Mouse (Mus musculus): ENCODE data around the gene Mmp15. TPM values are rescaled to one million over a fixed set of nuclear protein-coding genes. Genes with fewer than 3 reads are reported as not detected.

The Mmp15 gene
- polyA plus RNA-seq, 1 experiment from 2014 or later, result 24.6 TPM

DNA sequence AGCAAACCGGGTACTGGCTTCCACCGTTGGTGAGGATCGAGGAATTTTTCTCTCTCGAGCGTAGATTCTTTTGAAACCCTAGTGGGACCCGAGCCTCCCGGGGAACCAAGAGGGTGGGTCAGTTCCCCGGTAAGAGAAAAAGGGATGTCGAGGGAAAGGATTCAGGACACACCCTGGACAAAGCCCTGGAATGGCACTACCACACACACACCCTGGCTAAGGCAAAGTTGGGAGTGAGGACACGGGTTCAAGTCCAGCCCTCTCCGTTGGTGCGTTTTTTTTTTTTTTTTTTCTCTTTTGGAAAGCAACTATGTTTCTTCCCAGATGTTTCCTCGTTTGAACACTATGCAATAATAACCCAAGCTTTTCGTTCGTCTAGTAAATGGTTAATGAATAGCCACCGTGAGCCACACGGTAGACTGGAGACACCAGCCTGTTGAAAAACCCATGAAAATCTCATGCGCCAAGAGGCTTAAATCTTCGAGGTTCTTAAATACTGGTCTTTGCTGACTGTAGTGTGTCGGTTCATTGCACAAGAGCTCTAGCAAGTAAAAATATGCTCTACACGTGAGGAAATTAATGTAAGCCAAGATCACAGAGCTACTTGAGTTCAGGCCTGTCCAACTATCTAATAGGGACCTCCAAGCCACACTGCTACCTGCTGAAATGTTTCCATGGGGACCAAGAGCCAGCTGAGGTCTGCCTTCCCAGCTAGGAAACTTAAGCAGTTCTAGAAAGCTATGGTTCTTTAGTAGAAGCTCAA is 19.4 kb upstream of the Mmp15 start:
- WGBS, result 27% methylated on average over 21 of the region's 21 CpGs
- no peak for ATAC-seq (ENCODE audit: low FRiP score)

GRCm38 (mm10) chr8:95335706-95336105 is 16.4 kb upstream of the Mmp15 start:
- Histone ChIP-seq H3K27ac (no peak overlapping the region), H3K9me3 (ENCODE audit: control insufficient read depth, low read length) (no peaks in the 10 kb centered on the region), H3K4me1 (replicated peaks; ENCODE audit: control insufficient read depth, insufficient read depth, low read length) (peaks cover 4% of the 10 kb centered on the region), H3K36me3 (replicated peaks; ENCODE audit: control insufficient read depth, insufficient read depth) (peaks cover 47% of the 10 kb centered on the region), H3K4me2 (replicated peaks) (no peak overlapping the region), H3K27me3 (ENCODE audit: control insufficient read depth, insufficient read depth, low read length) (no peaks in the 10 kb centered on the region), H3K4me3 (replicated peaks; ENCODE audit: low read length) (no peak overlapping the region), H3K9ac (no peak overlapping the region)
- no peak for ATAC-seq (ENCODE audit: low FRiP score)
- WGBS, result 85% methylated on average over 1 of the region's 1 CpGs
- no peak for DNase-seq (ENCODE audit: low spot score)

More for the DNA sequence above, 19.4 kb upstream of the Mmp15 start:
- no peak for DNase-seq (ENCODE audit: low spot score)
- Histone ChIP-seq H3K27me3 (ENCODE audit: control insufficient read depth, insufficient read depth, low read length) (no peaks in the 10 kb centered on the region), H3K4me3 (replicated peaks; ENCODE audit: low read length) (peak overlapping the region; percentile 73), H3K36me3 (replicated peaks; ENCODE audit: control insufficient read depth, insufficient read depth) (peaks cover 43% of the 10 kb centered on the region), H3K9ac (peak overlapping the region; percentile 88), H3K4me2 (replicated peaks) (peak overlapping the region; percentile 72), H3K4me1 (replicated peaks; ENCODE audit: control insufficient read depth, insufficient read depth, low read length) (peaks cover 17% of the 10 kb centered on the region), H3K27ac (peak overlapping the region; percentile 96), H3K9me3 (ENCODE audit: control insufficient read depth, low read length) (no peaks in the 10 kb centered on the region)

DNA sequence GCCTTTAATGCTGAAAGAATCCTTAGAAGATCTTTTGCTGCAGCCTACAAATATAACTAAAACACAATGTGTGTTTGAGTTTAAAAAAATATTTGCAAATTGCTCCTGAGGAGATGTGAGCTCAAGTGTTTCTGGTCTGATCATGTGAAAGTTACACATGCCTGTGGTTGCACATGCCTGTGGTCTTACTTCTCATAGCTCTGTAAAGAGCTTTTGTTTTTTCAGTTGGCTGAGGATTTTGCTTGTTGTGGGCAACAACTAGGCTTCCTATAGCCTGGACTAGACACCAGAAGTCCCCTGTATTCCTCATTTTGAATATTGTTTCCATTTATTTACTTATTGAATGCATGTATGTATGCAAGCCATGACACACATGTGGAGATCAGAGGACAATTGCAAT is 15.7 kb upstream of the Mmp15 start:
- no peak overlapping the region for H3K9ac ChIP-seq
- H3K4me1 ChIP-seq (replicated peaks; ENCODE audit: control insufficient read depth, insufficient read depth, low read length), result peaks cover 3% of the 10 kb centered on the region; the same call in 1 of the 2 replicates
- H3K4me3 ChIP-seq (replicated peaks; ENCODE audit: low read length), result no peak overlapping the region
- no peak for ATAC-seq (ENCODE audit: low FRiP score)
- H3K4me2 ChIP-seq (replicated peaks), result no peak overlapping the region
- H3K36me3 ChIP-seq (replicated peaks; ENCODE audit: control insufficient read depth, insufficient read depth), result peaks cover 52% of the 10 kb centered on the region
- DNase-seq (ENCODE audit: low spot score), result no peak
- no peaks in the 10 kb centered on the region for H3K27me3 ChIP-seq (ENCODE audit: control insufficient read depth, insufficient read depth, low read length)
- H3K27ac ChIP-seq, result no peak overlapping the region
- H3K9me3 ChIP-seq (ENCODE audit: control insufficient read depth, low read length), result no peaks in the 10 kb centered on the region

DNA sequence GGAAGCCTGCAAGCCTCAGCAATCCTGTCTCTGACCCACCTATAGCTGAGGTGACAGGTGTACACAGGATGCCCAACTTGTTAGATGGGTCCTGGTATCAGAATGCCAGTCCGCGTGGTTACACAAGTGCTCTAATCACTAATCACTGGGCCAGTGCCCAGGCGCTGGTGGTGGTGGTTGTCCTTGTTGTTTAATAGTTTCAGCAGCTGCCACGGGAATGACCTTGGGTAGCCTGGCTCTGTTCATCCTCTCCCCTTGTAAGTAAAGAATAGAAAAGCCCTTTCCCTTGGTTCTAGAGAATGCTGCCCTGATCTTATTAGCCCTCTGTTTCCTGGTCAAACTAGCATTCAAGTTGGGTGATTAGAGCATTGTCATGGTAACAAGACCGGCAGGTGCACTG is 10.3 kb upstream of the Mmp15 start:
- no peak overlapping the region for H3K4me3 ChIP-seq (replicated peaks; ENCODE audit: low read length)
- H3K9me3 ChIP-seq (ENCODE audit: control insufficient read depth, low read length), result no peaks in the 10 kb centered on the region
- no peaks in the 10 kb centered on the region for H3K27me3 ChIP-seq (ENCODE audit: control insufficient read depth, insufficient read depth, low read length)
- no peak overlapping the region for H3K9ac ChIP-seq
- WGBS, result 64% methylated on average over 5 of the region's 5 CpGs
- ATAC-seq (ENCODE audit: low FRiP score) (no peak), DNase-seq (ENCODE audit: low spot score) (no peak)
- H3K27ac ChIP-seq, result no peak overlapping the region
- no peak overlapping the region for H3K4me2 ChIP-seq (replicated peaks)
- peaks cover 81% of the 10 kb centered on the region for H3K36me3 ChIP-seq (replicated peaks; ENCODE audit: control insufficient read depth, insufficient read depth)
- no peaks in the 10 kb centered on the region for H3K4me1 ChIP-seq (replicated peaks; ENCODE audit: control insufficient read depth, insufficient read depth, low read length)

DNA sequence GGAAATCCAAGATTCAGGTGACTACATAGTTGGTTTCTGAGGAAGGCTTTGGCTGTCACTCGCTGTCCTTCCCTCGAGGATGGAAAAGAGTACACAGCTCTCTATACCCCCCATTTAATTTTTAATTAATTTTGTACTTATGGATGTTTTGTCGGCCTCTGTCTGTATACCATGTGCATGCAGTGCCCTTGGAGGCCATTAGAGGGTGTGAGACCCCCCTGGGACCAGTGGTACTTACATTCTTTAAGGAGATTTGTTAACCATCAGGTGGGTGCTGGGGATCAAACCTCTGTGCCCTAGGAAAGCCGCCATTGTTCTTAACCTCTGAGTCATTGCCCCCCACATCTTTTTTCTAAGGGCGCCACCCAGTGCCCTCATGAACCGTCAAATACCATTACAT is 7.4 kb upstream of the Mmp15 start:
- WGBS, result 74% methylated on average over 6 of the region's 6 CpGs
- Histone ChIP-seq H3K9ac (no peak overlapping the region), H3K9me3 (ENCODE audit: control insufficient read depth, low read length) (no peaks in the 10 kb centered on the region), H3K4me1 (replicated peaks; ENCODE audit: control insufficient read depth, insufficient read depth, low read length) (peaks cover 20% of the 10 kb centered on the region), H3K27me3 (ENCODE audit: control insufficient read depth, insufficient read depth, low read length) (no peaks in the 10 kb centered on the region), H3K4me2 (replicated peaks) (no peak overlapping the region), H3K36me3 (replicated peaks; ENCODE audit: control insufficient read depth, insufficient read depth) (peaks cover 58% of the 10 kb centered on the region), H3K4me3 (replicated peaks; ENCODE audit: low read length) (no peak overlapping the region), H3K27ac (no peak overlapping the region)
- DNase-seq (ENCODE audit: low spot score), result no peak
- no peak for ATAC-seq (ENCODE audit: low FRiP score)

- Histone ChIP-seq H3K4me2 (replicated peaks) (no peak overlapping the region), H3K27me3 (ENCODE audit: control insufficient read depth, insufficient read depth, low read length) (no peaks in the 10 kb centered on the region), H3K4me3 (replicated peaks; ENCODE audit: low read length) (no peak overlapping the region), H3K36me3 (replicated peaks; ENCODE audit: control insufficient read depth, insufficient read depth) (peaks cover 39% of the 10 kb centered on the region), H3K27ac (no peak overlapping the region), H3K4me1 (replicated peaks; ENCODE audit: control insufficient read depth, insufficient read depth, low read length) (peaks cover 21% of the 10 kb centered on the region), H3K9ac (no peak overlapping the region), H3K9me3 (ENCODE audit: control insufficient read depth, low read length) (no peaks in the 10 kb centered on the region)
- peak; percentile 54 for ATAC-seq (ENCODE audit: low FRiP score)
- DNase-seq (ENCODE audit: low spot score), result peak; percentile 94
- 29% methylated on average over 8 of the region's 8 CpGs for WGBS
Observed at GRCm38 (mm10) chr8:95346643-95347545, 5.2 kb upstream of the Mmp15 start.

- 79% methylated on average over 2 of the region's 2 CpGs for WGBS
- H3K4me2 ChIP-seq (replicated peaks), result no peak overlapping the region
- no peak overlapping the region for H3K4me3 ChIP-seq (replicated peaks; ENCODE audit: low read length)
- H3K9ac ChIP-seq, result no peak overlapping the region
- peaks cover 24% of the 10 kb centered on the region for H3K36me3 ChIP-seq (replicated peaks; ENCODE audit: control insufficient read depth, insufficient read depth)
- H3K9me3 ChIP-seq (ENCODE audit: control insufficient read depth, low read length), result no peaks in the 10 kb centered on the region
- peaks cover 22% of the 10 kb centered on the region for H3K4me1 ChIP-seq (replicated peaks; ENCODE audit: control insufficient read depth, insufficient read depth, low read length)
- no peak for ATAC-seq (ENCODE audit: low FRiP score)
- H3K27me3 ChIP-seq (ENCODE audit: control insufficient read depth, insufficient read depth, low read length), result no peaks in the 10 kb centered on the region
- DNase-seq (ENCODE audit: low spot score), result no peak
- 0 out of 2 replicates have a peak overlapping the region, but pooled peaks have one; percentile 41 for H3K27ac ChIP-seq
Observed at GRCm38 (mm10) chr8:95348356-95348755, 3.7 kb upstream of the Mmp15 start.

DNA sequence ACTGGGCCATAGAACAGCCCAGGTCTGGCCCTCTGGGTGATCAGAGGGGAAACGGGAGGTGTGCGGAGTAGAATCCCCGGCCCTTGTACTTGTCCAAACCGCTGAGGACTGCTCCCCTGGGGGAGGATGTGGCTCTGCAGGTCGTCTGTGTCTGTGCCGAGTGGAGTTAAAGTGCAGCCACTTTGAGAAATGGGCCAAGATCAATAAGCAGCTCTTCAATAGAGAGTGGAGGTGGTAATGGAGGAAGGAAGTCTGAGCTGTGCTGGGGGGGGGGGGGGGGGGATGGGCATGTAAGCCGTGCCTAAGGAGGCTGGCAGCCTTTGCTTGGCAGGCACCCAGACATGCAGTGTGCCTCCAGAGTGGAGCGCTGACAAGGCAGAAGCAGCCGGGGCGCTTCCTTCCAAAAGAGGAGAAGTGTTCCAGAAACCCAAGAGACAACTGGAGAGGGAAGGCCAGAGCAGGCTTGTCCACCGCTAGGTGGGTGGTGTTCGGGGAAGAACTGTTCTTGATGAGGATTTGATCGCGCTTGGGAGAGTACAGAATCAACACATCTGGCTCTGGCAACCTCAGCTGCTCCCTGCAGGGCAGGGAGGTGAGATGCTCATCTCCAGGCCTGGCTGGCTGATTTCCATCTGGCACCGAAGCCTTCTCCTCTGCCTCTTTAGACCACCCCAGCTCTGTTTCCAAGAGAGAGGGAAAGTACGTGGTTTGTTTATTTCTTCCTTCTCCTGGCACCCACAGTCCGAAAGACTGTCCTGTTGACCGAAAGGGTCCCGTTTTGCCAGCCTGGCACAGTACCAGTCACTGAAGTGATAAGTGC is 3.0 kb upstream of the Mmp15 start:
- H3K27ac ChIP-seq, result 0 out of 2 replicates have a peak overlapping the region, but pooled peaks have one; percentile 41
- peaks cover 28% of the 10 kb centered on the region for H3K4me1 ChIP-seq (replicated peaks; ENCODE audit: control insufficient read depth, insufficient read depth, low read length)
- H3K9ac ChIP-seq, result no peak overlapping the region
- no peaks in the 10 kb centered on the region for H3K9me3 ChIP-seq (ENCODE audit: control insufficient read depth, low read length)
- 41% methylated on average over 19 of the region's 19 CpGs for WGBS
- no peaks in the 10 kb centered on the region for H3K27me3 ChIP-seq (ENCODE audit: control insufficient read depth, insufficient read depth, low read length)
- H3K4me3 ChIP-seq (replicated peaks; ENCODE audit: low read length), result no peak overlapping the region
- peak; percentile 47 for DNase-seq (ENCODE audit: low spot score)
- no peak for ATAC-seq (ENCODE audit: low FRiP score)
- H3K4me2 ChIP-seq (replicated peaks), result 0 out of 2 replicates have a peak overlapping the region, but pooled peaks have one; percentile 15
- H3K36me3 ChIP-seq (replicated peaks; ENCODE audit: control insufficient read depth, insufficient read depth), result peaks cover 18% of the 10 kb centered on the region

Measured in hindbrain, embryonic 14.5 days (tissue).